Mouse (Mus musculus): ENCODE measurements around the gene 2810004N23Rik. TPM values are rescaled to one million over a fixed set of nuclear protein-coding genes. Genes with fewer than 3 reads are reported as not detected.

Gene 2810004N23Rik
- polyA plus RNA-seq, 2 experiments, result 13.5 to 17.9 TPM

GRCm38 (mm10) chr8:124803824-124804702, 58.9 kb downstream of the 2810004N23Rik start:
- Histone ChIP-seq H3K4me3 (ENCODE audit: insufficient read depth in 1 of 2, low read depth in 2 of 2, low read length in 2 of 2) (no peak overlapping the region), H3K27me3 (ENCODE audit: control insufficient read depth, insufficient read depth, low read length) (no peaks in the 10 kb centered on the region), H3K9me3 (ENCODE audit: control insufficient read depth, low read length) (no peaks in the 10 kb centered on the region), H3K4me1 (replicated peaks; ENCODE audit: control insufficient read depth in 2 of 2, insufficient read depth in 2 of 2, low read length in 1 of 2) (no peaks in the 10 kb centered on the region), H3K27ac (no peak overlapping the region), H3K36me3 (replicated peaks; ENCODE audit: control insufficient read depth, insufficient read depth, low read depth) (no peaks in the 10 kb centered on the region), H3K9ac (replicated peaks) (no peak overlapping the region), H3K4me2 (ENCODE audit: low read depth) (no peak overlapping the region)
- TF ChIP-seq EP300 (IDR thresholded peaks at IDR 0.05; ENCODE audit: low read depth) (no peak), CTCF (IDR thresholded peaks at IDR 0.05; ENCODE audit: low read depth) (no peak)
- no peak for DNase-seq (ENCODE audit: low read depth in 3 of 3, low spot score in 3 of 3)
- 35% methylated on average over 12 of the region's 12 CpGs for WGBS (ENCODE audit: insufficient replicate concordance)
- no peak for ATAC-seq (ENCODE audit: insufficient read depth)

- TF ChIP-seq CTCF (IDR thresholded peaks at IDR 0.05; ENCODE audit: low read depth) (no peak), EP300 (IDR thresholded peaks at IDR 0.05; ENCODE audit: low read depth) (no peak)
- Histone ChIP-seq H3K27me3 (ENCODE audit: control insufficient read depth, insufficient read depth, low read length) (peaks cover 13% of the 10 kb centered on the region), H3K9me3 (ENCODE audit: control insufficient read depth, low read length) (no peaks in the 10 kb centered on the region), H3K4me3 (ENCODE audit: insufficient read depth in 1 of 2, low read depth in 2 of 2, low read length in 2 of 2) (no peak overlapping the region), H3K4me2 (ENCODE audit: low read depth) (no peak overlapping the region), H3K4me1 (replicated peaks; ENCODE audit: control insufficient read depth in 2 of 2, insufficient read depth in 2 of 2, low read length in 1 of 2) (no peaks in the 10 kb centered on the region), H3K9ac (replicated peaks) (no peak overlapping the region), H3K27ac (no peak overlapping the region), H3K36me3 (replicated peaks; ENCODE audit: control insufficient read depth, insufficient read depth, low read depth) (no peaks in the 10 kb centered on the region)
- WGBS (ENCODE audit: insufficient replicate concordance), result 33% methylated on average over 11 of the region's 11 CpGs
- ATAC-seq (ENCODE audit: insufficient read depth), result no peak
- no peak for DNase-seq (ENCODE audit: low read depth in 3 of 3, low spot score in 3 of 3)
These were observed 62.4 kb downstream of the 2810004N23Rik start for GRCm38 (mm10) chr8:124800542-124800941.

- WGBS (ENCODE audit: insufficient replicate concordance), result 51% methylated on average over 8 of the region's 8 CpGs
- TF ChIP-seq EP300 (IDR thresholded peaks at IDR 0.05; ENCODE audit: low read depth) (no peak), CTCF (IDR thresholded peaks at IDR 0.05; ENCODE audit: low read depth) (no peak)
- Histone ChIP-seq H3K4me1 (replicated peaks; ENCODE audit: control insufficient read depth in 2 of 2, insufficient read depth in 2 of 2, low read length in 1 of 2) (0 out of 4 replicates have a peak, but pooled peaks cover 0 to 3% of the 10 kb centered on the region in 2 experiments), H3K36me3 (replicated peaks; ENCODE audit: control insufficient read depth, insufficient read depth, low read depth) (no peaks in the 10 kb centered on the region), H3K27me3 (ENCODE audit: control insufficient read depth, insufficient read depth, low read length) (peaks cover 56% of the 10 kb centered on the region), H3K4me2 (ENCODE audit: low read depth) (no peak overlapping the region), H3K9me3 (ENCODE audit: control insufficient read depth, low read length) (no peaks in the 10 kb centered on the region), H3K9ac (replicated peaks) (no peak overlapping the region), H3K4me3 (ENCODE audit: insufficient read depth in 1 of 2, low read depth in 2 of 2, low read length in 2 of 2) (no peak overlapping the region), H3K27ac (no peak overlapping the region)
- ATAC-seq (ENCODE audit: insufficient read depth) (no peak), DNase-seq (ENCODE audit: low read depth in 3 of 3, low spot score in 3 of 3) (no peak)
These were observed 67.0 kb downstream of the 2810004N23Rik start for GRCm38 (mm10) chr8:124795781-124796488.

GRCm38 (mm10) chr8:124794486-124794780, 68.5 kb downstream of the 2810004N23Rik start:
- Histone ChIP-seq H3K4me2 (ENCODE audit: low read depth) (no peak overlapping the region; the same call in 1 of the 2 replicates), H3K4me3 (ENCODE audit: insufficient read depth in 1 of 2, low read depth in 2 of 2, low read length in 2 of 2) (no peak overlapping the region), H3K4me1 (replicated peaks; ENCODE audit: control insufficient read depth in 2 of 2, insufficient read depth in 2 of 2, low read length in 1 of 2) (0 out of 4 replicates have a peak, but pooled peaks cover 0 to 3% of the 10 kb centered on the region in 2 experiments), H3K27ac (no peak overlapping the region), H3K9me3 (ENCODE audit: control insufficient read depth, low read length) (no peaks in the 10 kb centered on the region), H3K27me3 (ENCODE audit: control insufficient read depth, insufficient read depth, low read length) (peaks cover 56% of the 10 kb centered on the region), H3K9ac (replicated peaks) (no peak overlapping the region), H3K36me3 (replicated peaks; ENCODE audit: control insufficient read depth, insufficient read depth, low read depth) (no peaks in the 10 kb centered on the region)
- no peak for DNase-seq (ENCODE audit: low read depth in 3 of 3, low spot score in 3 of 3)
- no peak for ATAC-seq (ENCODE audit: insufficient read depth)
- under 1% methylated on average over 19 of the region's 25 CpGs for WGBS (ENCODE audit: insufficient replicate concordance)
- peak; percentile 39 for TF ChIP-seq CTCF (IDR thresholded peaks at IDR 0.05; ENCODE audit: low read depth)
- no peak for TF ChIP-seq EP300 (IDR thresholded peaks at IDR 0.05; ENCODE audit: low read depth)

Measured in liver, embryonic 14.5 days (tissue).